Mouse (Mus musculus) heart, postnatal 14 days (tissue): ENCODE data around the gene Trappc2l. TPM values are rescaled to one million over a fixed set of nuclear protein-coding genes. Genes with fewer than 3 reads are reported as not detected.
"Not testable (repeated sequence)": the region's sequence is repeated elsewhere in the genome, so short reads cannot be mapped to it uniquely, and the experiment has no call there.

Source experiments
- DNase-seq, 2 experiments: peaks; one replicate each; pipeline ENCODE4 v3.0.0; 2021 to 2022
- intact Hi-C: fragments of 180-260 bp; cut with DNase I; formaldehyde crosslinking; loops from one replicate; pipeline ENCODE4 v1.15.1; 2025
- total RNA-seq, 2 experiments: library from RNA; stranded (reverse); gene quantifications; 2 replicates each; pipeline ENCODE4 v1.2.3; 2021

Trappc2l gene
- total RNA-seq, 2 experiments from 2014 or later: 45.9 to 57.2 TPM

DNA sequence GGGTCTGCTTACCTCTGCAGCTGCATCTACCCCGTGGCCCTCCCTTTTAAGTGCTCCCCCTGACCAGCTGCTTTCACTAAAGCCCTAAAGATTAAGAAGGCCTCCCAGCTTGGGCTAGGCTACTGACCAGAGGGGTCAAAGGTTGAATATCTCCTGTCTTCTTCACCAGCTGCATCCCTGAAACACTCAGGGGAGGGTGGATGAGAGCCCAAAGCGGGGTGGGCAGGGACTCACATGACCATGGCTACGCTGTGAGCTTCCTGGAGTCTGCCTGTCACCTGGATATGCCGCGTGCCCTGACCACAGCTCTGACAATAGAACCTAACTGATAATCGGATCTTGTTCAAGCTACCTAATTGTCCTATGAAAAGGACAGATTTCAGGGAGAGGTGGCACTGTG, 11.3 kb downstream of the Trappc2l start, which contains the start of gene Pabpn1l:
TSS of gene Pabpn1l (minus strand) at position 13 of the 400 bp plus-strand sequence.
- no peak for DNase-seq
- intact Hi-C loops: no loop called here

DNA sequence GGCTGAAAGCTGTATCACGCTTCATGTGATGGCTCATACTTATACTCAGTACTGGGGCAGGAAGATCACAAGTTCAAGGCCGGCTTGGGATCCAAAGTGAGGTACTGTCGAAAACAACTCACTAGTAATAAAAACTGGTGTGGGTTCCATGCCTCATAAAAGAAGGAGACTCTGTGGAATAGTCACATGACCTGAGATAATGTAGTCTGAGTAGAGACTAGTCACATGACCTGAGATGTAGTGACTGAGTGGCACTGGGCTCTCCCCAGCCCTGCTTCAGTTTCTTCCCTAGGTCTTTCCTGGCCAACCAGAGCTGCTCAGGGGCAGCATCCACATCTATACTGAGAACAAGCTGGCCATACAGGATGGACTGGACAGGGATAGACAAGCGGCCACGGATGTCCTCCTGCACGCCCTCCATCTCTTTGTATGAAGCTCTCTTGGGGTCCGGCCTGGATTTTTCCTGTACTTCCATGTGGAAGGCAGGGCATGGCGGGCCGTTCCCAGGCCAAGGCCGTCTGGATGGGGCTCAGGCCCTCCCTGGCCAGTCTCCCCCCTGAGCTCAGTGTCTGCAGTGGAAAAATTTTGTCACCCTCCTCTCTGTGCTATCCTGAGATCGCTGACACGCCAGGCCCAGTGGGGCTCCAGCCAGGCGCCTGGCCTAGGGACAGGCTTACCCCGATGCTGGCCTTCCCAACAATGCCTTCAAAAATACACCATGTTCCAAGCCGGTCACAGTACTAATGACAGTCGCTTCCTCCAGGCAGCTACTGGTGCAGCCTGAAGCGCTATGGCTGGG, 12.6 kb downstream of the Trappc2l start:
- DNase-seq: peak; percentile 42 to 48
- intact Hi-C loops: no loop called here

DNA sequence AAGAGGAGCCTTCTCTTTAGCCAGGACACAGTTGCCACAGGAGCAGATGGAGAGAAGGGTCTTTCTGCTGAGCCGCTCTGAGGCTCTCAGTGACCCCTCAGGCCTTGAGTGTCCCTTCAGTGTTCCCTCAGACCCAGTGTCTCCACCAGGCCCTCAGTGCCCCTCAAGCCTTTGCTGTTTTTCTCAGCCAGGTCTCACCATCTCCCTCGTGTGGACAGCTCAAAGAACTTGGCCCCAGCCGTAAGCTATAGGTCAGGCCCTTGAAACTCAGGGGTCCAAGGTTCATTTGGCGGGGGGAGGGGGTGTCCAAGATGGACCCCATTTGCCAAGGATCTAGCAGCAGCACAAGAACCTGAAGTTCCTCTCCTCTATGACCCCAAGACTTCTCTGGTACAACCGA, 13.2 kb downstream of the Trappc2l start:
- intact Hi-C loops: no loop called here
- no peak for DNase-seq

DNA sequence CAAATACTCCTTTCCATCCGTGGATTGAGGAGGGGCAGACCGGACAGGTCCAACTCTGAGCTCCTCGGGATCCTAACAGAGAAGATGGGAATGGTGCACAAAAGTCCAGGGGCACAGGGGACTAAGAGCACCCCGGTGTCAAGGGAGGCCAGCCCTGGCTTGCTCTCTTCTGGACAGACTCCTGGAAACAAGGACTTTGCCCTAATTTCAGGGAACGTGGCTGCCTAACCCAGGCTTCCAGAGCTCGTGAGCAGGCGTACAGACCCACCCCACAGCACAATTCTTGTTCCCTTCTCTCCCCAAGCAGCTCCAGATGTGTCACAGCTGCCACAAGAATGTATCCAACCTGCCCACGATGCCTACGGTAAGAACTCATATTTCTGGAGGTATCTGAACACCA, 14.4 kb downstream of the Trappc2l start:
- intact Hi-C loops: no loop called here
- no peak for DNase-seq

DNA sequence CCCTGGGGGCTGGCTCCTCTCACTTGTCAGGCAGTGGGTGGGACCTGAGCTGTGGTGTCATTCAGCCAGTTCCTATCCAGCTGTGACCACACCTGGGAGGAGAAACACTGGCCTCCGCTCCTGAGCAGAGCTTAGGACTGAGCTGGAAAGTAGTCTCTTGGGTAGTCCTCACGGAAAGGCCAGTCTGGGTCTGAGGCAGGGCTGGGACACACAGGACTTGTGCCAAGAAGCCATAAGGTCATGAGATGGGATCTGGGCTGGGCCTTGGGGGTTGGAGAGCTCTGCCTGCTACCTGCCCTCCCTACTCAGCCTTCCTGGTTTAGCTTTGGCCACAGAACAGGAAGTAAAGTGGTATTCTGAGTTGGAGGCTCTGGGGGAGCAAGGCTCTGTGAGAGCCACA, 15.5 kb downstream of the Trappc2l start:
- no peak for DNase-seq
- intact Hi-C loops: no loop called here

DNA sequence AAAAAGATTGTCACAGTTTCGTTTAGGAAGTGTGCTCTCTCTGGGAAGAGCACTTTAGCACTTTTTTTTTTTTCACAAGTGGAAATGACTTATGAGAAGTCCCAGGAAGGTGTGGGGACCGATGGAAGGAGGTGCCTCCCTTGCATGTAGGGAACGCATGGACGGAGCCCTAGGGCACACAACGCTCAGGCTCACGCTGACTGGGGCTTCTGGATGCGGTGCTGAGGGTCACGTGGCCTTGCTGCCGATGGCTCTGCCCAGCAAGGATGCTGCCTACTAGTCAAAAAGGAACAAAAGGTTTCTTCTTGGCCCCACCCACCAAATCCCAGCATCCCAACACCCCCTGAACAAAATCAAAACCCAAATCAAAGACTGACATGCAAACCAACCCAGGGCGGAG, 17.9 kb downstream of the Trappc2l start:
- DNase-seq: no peak
- intact Hi-C loops: no loop called here

DNA sequence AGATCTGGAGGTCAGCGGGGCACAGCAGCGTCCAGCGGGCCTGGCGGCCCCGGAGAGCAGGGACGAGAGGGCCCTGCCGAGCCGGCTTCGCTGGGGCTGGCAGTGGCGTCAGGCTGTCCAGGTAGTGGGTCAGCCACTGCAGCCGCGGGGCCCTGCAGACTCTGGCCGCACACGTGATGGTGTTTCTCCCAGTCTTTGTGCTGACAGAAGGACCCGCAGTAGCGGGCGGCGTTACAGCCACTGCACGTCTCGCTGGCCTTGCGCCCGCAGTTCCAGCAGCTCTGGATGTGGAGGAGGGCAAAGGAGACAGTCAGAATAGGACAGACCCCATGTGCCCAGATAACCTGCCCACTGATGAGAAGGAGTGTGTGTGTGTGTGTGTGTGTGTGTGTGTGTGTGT, 19.3 kb downstream of the Trappc2l start:
- intact Hi-C loops: no loop called here
- DNase-seq: no peak

DNA sequence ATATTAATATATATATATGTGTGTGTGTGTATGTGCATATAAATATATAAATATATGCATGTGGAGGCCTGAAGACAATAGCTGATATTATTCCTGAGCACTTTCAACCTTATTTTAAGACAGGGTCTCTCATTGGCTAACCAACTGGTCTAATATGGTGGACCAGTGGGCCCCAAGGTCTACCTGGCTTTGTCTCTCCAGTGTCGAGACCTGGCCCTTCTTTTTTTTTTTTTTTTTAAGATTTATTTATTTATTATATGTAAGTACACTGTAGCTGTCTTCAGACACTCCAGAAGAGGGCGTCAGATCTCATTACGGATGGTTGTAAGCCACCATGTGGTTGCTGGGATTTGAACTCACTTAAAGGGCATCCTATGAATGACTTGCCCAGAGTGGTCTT, 20.7 kb downstream of the Trappc2l start:
- intact Hi-C loops, DNase-seq: not testable (repeated sequence)

DNA sequence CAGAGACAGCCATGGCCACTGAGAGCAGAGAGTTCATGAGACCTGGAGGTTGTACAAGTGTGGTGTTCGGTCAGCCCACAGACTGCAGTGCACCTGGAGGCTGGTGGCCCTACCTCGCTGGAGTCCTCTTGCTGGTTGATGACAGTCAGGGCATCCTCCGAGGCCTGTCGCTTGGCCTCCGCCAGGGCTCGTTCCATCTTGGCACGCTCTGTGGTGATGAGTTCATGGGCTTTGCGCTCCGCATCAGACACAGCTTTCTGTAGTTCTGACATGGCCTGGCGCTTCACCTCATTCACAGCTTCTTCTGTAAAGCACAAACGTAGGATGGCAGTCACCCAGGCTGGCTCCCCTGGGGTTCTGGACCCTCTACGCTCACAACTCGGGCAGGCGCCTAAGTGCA, 21.8 kb downstream of the Trappc2l start:
- intact Hi-C loops: no loop called here
- DNase-seq: no peak

DNA sequence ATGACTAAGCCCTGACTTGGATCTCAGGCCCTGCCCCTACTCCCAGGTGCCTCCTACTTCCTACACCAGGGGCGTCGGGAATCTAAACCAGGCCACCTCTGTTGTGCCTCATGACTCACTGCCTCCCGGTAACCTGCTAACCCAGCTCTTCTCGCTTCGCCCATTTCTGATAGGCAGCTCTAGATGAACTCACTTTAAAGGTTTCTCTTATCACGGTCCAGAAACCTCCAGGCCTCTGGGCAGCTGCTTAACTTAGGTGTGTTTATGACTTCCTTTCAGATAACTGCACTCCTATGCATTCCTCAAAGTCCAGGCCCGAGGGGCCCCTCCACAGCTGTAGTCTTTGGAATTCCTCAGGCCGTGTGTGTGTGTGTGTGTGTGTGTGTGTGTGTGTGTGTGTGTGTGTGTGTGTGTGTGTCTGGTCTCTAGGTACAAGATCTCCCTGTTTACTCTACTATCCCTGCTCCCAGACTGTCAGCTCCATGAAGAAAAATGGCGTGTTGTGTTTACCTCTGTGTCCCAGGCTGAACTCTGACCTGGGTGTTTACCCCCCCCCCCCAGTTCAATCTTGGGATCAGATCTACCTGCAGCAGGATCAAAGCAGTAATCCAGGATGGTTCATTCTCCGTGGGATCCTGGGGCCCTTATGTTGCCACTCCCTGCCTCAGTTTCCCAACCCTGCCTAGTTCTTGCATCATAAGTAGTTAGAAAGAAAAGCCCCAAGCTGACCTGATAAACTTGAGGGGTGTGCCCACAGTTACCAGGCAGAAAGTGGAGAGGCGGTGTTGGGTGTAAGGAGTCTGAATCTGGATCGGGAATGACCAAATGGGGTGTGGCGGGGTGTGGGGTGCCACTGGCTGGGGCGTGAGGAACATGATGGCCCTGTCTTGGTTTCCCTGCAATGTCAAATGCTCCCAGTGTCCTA, 24.7 kb downstream of the Trappc2l start:
- DNase-seq: no peak
- intact Hi-C loops: no loop called here

DNA sequence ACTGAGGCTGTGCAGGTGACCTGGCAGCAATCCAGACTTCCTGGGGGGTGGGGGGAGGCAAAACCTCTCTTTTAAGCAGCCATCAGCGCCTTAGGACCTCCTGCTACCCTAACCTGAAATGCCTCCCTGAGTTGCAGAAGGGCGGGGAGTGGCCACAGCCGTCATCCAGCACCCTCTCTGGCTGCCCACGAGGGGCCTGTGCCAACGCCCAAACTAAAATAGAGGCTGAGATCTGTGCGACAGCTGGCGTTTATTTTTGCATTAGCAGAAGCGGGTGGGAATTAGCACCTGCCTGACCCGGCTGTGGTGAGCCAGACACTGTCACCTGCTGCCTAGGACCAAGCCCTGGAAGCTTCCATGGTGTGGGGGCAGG, 25.3 kb downstream of the Trappc2l start:
- intact Hi-C loops: no loop called here

DNA sequence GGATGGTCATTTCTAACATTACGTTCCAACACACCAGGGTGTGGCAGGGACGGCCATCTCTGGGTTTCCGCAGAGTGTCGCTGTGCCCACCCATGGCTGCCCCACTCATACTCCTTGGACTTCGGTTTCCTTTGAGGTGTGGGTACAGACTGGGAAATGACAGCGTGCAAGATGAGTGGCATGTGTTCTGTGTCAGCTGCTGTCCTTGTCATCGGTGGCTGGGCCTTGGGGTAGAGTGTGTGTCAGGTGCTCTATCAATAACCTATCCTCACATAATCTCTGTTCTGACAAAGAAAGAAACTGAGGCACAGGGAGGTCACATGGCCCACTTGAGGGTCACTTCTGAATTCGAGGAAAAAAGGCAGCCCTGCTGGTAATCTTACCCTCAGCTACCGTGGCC, 25.8 kb downstream of the Trappc2l start:
- DNase-seq: no peak
- intact Hi-C loops: no loop called here

More for the DNA sequence above, 25.3 kb downstream of the Trappc2l start:
- DNase-seq: peak; percentile 53 to 60

DNA sequence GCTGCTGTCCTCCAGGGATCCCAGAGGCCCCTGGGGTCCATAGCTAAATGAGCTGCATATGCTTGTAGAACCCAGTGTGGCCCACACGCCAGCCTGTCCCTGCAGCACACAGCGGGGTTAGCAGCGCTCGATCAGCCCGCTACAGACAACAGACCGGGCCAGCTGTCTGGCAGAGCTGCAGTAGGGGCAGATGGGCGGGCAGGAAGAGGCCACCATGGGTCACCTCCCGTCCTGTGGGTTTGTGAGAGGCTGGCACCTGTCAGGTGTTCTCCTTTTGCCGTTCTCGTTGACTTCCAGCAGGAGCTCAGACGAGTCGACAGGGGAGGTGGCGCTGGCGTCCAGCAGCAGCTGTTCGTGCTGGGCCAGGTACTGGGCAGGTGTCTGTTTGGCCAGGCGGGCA, 27.2 kb downstream of the Trappc2l start:
- intact Hi-C loops: no loop called here
- DNase-seq: no peak

DNA sequence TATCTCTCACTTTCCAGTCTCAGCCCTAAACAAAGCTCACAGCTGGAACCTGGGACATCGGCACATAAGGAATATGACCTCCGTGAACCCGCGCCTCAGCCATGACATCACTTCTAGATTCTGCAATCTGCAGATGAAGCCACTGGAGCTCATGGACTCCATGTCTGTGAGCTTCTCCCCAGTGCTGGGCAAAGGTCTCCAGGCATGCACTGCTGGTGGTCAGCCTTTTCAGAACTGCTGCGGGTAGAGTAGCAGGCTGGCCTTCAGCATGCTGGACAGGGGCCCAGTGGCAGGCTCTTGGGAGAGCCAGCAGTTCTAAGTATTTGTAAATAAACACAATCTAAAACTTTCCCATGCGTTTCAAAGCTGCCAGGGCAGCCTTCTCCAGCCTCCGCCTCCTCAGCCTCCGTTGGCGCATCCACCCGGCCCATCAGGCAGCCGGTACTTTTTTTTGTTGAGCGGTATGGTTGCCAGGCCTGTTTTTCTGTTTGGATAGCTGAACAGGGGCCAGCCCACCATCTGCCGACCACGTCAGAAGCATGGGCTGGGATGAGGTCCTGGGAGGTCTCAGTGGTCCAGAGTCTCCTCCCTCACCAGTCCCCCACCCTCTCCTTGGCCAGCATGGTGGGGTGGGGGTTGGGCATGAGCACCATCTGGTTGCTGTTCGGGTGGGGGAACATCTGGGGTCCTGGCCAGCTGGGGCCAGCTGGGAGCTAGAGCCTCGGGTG, 28.2 kb downstream of the Trappc2l start:
- intact Hi-C loops: no loop called here
- DNase-seq: peak; percentile 83 to 84

DNA sequence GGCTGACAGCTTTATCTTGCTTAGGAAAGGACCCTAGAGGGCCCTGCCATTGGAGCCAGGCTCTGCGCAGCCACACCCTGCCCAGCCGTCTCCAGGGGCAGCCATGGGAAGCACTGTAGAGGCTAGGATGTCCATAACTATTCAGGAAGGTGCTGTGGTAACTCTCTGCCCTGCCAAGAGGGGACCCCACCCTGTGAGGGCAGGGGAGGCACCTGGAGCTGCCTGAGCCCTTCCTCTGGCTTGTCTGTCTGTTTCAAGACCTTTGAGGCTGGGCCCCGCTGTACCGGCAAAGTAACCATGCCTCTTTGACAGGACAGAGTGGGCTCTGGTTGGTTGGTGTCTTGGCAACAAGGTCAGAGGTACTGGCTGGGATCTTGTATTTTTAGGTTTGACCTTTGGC, 29.4 kb downstream of the Trappc2l start:
- intact Hi-C loops: no loop called here
- no peak for DNase-seq

DNA sequence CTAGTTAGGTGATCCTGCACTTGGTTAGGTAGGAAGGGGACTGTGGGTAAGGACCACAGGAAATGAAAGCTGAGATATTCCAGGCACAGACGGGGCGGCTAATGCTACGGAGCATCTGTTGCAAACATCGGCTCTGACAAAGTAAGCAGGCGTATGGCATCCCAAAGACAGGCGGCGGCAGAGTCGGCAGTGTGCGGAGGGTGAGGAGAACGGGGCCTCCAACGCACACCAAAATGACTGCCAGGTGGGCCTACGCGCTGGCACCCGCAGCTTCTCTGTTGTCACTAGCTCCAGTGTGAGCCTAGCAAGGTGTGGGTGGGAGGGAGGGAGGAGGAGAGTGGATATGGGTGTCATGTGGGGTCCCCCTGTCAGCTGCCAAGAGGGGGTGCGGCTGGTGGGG, 30.0 kb downstream of the Trappc2l start:
- no peak for DNase-seq
- intact Hi-C loops: no loop called here

DNA sequence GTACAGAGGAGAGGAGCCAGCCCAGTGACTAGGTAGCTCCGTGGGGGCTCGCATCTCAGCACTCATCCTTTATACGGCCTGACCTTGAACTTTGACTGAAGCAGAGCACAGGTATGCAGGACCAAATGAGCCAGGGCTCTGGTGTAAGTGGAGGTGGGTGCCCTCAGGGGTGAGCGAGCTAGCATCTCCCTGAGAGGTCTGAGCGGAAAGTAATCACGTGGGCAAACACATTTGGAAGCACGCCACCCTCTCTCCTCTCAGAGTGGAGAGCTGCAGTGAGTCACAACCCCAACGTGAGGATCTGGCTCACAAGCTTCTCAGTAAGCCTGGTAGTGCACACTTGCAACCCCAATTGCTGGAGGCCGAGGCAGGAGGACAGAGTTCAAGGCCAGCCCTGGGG, 30.6 kb downstream of the Trappc2l start:
- intact Hi-C loops: no loop called here
- DNase-seq: peak; percentile 51 to 67

DNA sequence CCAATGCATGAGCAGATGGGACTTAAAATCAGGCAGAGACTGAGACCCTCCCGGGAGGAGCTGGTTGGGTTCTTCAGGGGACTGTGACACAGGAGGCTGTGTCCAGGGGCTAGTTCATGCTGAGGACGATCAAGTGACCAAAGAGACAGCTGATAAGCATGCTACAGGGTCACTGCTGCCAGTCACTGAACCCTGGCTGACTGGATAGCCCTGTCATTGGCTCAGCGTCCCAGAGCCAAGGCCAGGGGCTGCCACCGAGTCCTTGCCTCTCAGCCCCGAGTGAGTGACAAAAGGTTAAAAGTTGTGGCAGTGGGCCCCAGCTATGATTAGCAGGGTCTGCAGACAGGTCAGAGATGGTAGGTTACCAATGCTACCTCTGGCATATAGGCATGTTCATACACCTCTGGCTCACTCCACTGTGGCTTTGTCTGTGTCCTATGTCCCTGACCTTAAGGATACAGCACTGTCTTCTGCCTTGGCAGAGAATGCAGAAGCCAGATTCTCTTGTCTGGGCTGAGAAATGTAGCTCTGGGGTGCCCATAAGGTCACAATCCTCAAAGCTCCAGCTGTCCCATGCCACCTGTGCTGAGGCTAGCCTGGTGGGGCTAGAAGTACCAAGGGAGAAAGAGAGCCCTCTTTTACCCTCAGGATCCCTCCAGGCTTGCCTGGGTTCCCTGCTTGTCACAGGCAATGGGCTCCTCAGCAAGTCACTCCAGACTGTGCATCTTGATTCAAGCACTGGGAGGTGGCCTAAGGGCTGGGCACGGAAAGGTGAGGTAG, 32.9 kb downstream of the Trappc2l start:
- intact Hi-C loops: no loop called here
- DNase-seq: no peak

DNA sequence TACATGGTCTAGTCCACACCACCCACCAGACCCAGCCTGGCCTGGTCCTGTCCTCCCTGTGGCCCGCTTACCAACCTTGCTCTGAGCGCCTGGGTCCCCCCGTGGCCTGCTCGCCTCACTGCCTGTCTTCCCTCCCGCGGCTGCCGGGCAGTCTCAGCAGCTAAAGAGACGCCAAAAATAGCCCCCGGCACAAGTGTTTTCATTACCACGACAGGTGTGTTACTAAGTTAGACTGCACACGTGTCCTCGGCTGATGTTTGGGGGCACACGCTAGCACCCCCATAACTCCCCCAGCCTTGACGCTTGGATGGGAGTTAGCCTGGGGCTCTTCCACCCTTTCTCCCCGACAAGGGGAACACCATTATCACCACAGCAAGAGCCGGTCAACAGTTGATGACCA, 34.9 kb downstream of the Trappc2l start:
- intact Hi-C loops: no loop called here
- no peak for DNase-seq
